25 mouse cellular contexts compared by ENCODE assay signal in the genomic region with DNA sequence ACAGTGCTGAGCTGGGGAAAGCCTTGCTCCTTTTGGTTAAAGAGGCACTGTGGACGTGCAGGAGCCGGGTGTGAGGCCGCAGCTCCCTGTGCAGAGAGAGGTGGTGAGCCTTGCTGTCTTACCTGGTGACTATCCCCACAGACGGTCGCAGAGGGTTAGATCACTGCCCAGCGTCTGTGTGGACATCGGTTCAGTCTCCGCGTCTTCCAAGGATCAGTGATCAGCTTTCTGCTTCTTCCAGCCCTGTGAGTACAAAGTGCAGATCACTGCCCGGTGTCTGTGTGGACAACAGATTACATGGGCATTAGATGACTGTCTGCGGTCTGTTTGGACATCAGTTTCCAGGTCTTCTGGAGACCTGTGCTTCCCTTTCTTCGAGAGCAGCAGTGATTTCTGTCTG. TPM values are rescaled to one million over a fixed set of nuclear protein-coding genes. Genes with fewer than 3 reads are reported as not detected.
DNase-seq lines count a peak whose midpoint lies in the region; ATAC-seq and TF ChIP-seq lines count a peak whose summit lies in the region.
"Had no signal": no experiment of that assay in that cellular context is flagged by ENCODE, and none has a peak within 500 bp of the region (broad histone marks: within the 10 kb centered on the region; RNA-seq: fewer than 3 reads in every experiment).

No protein-coding gene starts in this region.

- no peak overlapping the region for H3K9ac ChIP-seq in forebrain, embryonic 15.5 days (replicated peaks)
- no peak overlapping the region for H3K9ac ChIP-seq in forebrain, embryonic 12.5 days
- H3K9ac ChIP-seq in midbrain, embryonic 13.5 days (replicated peaks): 0 out of 2 replicates have a peak overlapping the region, but pooled peaks have one; percentile 8
- no peak overlapping the region for H3K9ac ChIP-seq in midbrain, postnatal 0 days (replicated peaks; ENCODE audit: low read length, poor library complexity, severe bottlenecking)
- no peak overlapping the region for H3K9ac ChIP-seq in hindbrain, embryonic 14.5 days
- H3K9ac ChIP-seq: embryonic facial prominence, embryonic 13.5 days; forebrain, embryonic 13.5 days; limb, embryonic 12.5 days; liver, embryonic 12.5 days; lung, embryonic 14.5 days; midbrain, embryonic 12.5 days had no signal

- H3K36me3 ChIP-seq in forebrain, embryonic 15.5 days: peaks cover 17% of the 10 kb centered on the region
- peaks cover 34% of the 10 kb centered on the region for H3K36me3 ChIP-seq in forebrain, embryonic 12.5 days (replicated peaks)
- 0 out of 2 replicates have a peak, but pooled peaks cover 1% of the 10 kb centered on the region for H3K36me3 ChIP-seq in kidney, adult 2 months (ENCODE audit: control insufficient read depth, insufficient read depth, low read length)
- peaks cover 24% of the 10 kb centered on the region for H3K36me3 ChIP-seq in midbrain, embryonic 13.5 days
- H3K36me3 ChIP-seq in midbrain, postnatal 0 days (ENCODE audit: insufficient read depth, low read length): peaks cover 14% of the 10 kb centered on the region
- H3K36me3 ChIP-seq in hindbrain, embryonic 14.5 days (replicated peaks; ENCODE audit: control insufficient read depth, insufficient read depth): peaks cover 15% of the 10 kb centered on the region

- ATAC-seq in forebrain, embryonic 15.5 days (replicated peaks): no peak
- ATAC-seq in forebrain, embryonic 12.5 days (ENCODE audit: low FRiP score): no peak
- ATAC-seq in midbrain, embryonic 13.5 days: no peak
- ATAC-seq in midbrain, postnatal 0 days (ENCODE audit: low FRiP score): no peak
- no peak for ATAC-seq in hindbrain, embryonic 14.5 days (ENCODE audit: low FRiP score)
- ATAC-seq: activated CD4-positive, CD25-positive, alpha-beta regulatory T cell, adult 4 months; forebrain, embryonic 13.5 days; hindbrain, postnatal 0 days; liver, embryonic 12.5 days had no signal

- no peaks in the 10 kb centered on the region for H3K27me3 ChIP-seq in forebrain, embryonic 15.5 days
- H3K27me3 ChIP-seq in forebrain, embryonic 12.5 days: no peaks in the 10 kb centered on the region
- no peaks in the 10 kb centered on the region for H3K27me3 ChIP-seq in kidney, adult 2 months (replicated peaks; ENCODE audit: control insufficient read depth, insufficient read depth, low read length)
- H3K27me3 ChIP-seq in midbrain, embryonic 13.5 days: no peaks in the 10 kb centered on the region
- H3K27me3 ChIP-seq in midbrain, postnatal 0 days (ENCODE audit: insufficient read depth, low read length): no peaks in the 10 kb centered on the region
- no peaks in the 10 kb centered on the region for H3K27me3 ChIP-seq in hindbrain, embryonic 14.5 days (ENCODE audit: control insufficient read depth, insufficient read depth, low read length)
- H3K27me3 ChIP-seq: CH12.LX; embryonic facial prominence, embryonic 13.5 days; forebrain, embryonic 13.5 days; limb, embryonic 12.5 days; liver, embryonic 12.5 days; midbrain, embryonic 12.5 days had no signal

- TF ChIP-seq CTCF in kidney, adult 2 months (conservative IDR thresholded peaks at IDR 0.05; ENCODE audit: insufficient read depth, insufficient read length, low read depth, low read length): no peak
- TF ChIP-seq CTCF in midbrain, postnatal 0 days (IDR thresholded peaks at IDR 0.05): no peak

- peak overlapping the region; percentile 14; the same call in 1 of the 2 replicates for H3K27ac ChIP-seq in forebrain, embryonic 15.5 days (replicated peaks)
- H3K27ac ChIP-seq in forebrain, embryonic 12.5 days: no peak overlapping the region
- peak overlapping the region; percentile 61 for H3K27ac ChIP-seq in kidney, adult 2 months (ENCODE audit: insufficient read depth, low read depth, low read length)
- H3K27ac ChIP-seq in midbrain, embryonic 13.5 days: no peak overlapping the region
- no peak overlapping the region for H3K27ac ChIP-seq in midbrain, postnatal 0 days (ENCODE audit: low read depth, low read length)
- H3K27ac ChIP-seq in hindbrain, embryonic 14.5 days: no peak overlapping the region
- H3K27ac ChIP-seq: embryonic facial prominence, embryonic 13.5 days; forebrain, embryonic 13.5 days; gastrocnemius, adult 2 months; hindbrain, embryonic 10.5 days; hindbrain, postnatal 0 days; limb, embryonic 12.5 days; liver, embryonic 12.5 days; midbrain, embryonic 12.5 days had no signal

- H3K4me3 ChIP-seq in forebrain, embryonic 15.5 days: no peak overlapping the region
- no peak overlapping the region for H3K4me3 ChIP-seq in forebrain, embryonic 12.5 days (replicated peaks)
- H3K4me3 ChIP-seq in kidney, adult 2 months (ENCODE audit: insufficient read depth, low read depth, low read length): no peak overlapping the region
- H3K4me3 ChIP-seq in midbrain, embryonic 13.5 days (replicated peaks): no peak overlapping the region
- H3K4me3 ChIP-seq in midbrain, postnatal 0 days (ENCODE audit: low read depth, low read length): no peak overlapping the region
- no peak overlapping the region for H3K4me3 ChIP-seq in hindbrain, embryonic 14.5 days (replicated peaks; ENCODE audit: low read length)
- H3K4me3 ChIP-seq: embryonic facial prominence, embryonic 13.5 days; erythroblast, embryonic 14.5 days; forebrain, embryonic 13.5 days; gastrocnemius, adult 2 months; hindbrain, embryonic 10.5 days; limb, embryonic 12.5 days; liver, embryonic 12.5 days; midbrain, embryonic 12.5 days had no signal

- peak; percentile 75 for DNase-seq in kidney, adult 2 months
- DNase-seq in kidney, postnatal 10 days: no peak
- no peak for DNase-seq in midbrain, postnatal 0 days (ENCODE audit: low spot score)
- peak; percentile 51 for DNase-seq in yolk sac, embryonic 10.5 days (ENCODE audit: low spot score)
- no peak for DNase-seq in hindbrain, embryonic 14.5 days (ENCODE audit: low spot score)
- DNase-seq: adrenal gland, postnatal 10 days; B cell, adult 2 months; embryo, embryonic 11 days; gastrocnemius, adult 2 months; lung, embryonic 14.5 days; spleen, adult 18-20 months had no signal

- no peak for TF ChIP-seq POLR2A in kidney, adult 2 months (IDR thresholded peaks at IDR 0.05; ENCODE audit: low read depth, low read length)

- WGBS in forebrain, embryonic 15.5 days: 91% methylated on average over 12 of the region's 12 CpGs
- WGBS in forebrain, embryonic 12.5 days: 93% methylated on average over 12 of the region's 12 CpGs
- 57% methylated on average over 12 of the region's 12 CpGs for WGBS in kidney, adult 2 months
- WGBS in midbrain, embryonic 13.5 days: 91% methylated on average over 12 of the region's 12 CpGs
- 92% methylated on average over 12 of the region's 12 CpGs for WGBS in midbrain, postnatal 0 days
- 93% methylated on average over 12 of the region's 12 CpGs for WGBS in hindbrain, embryonic 14.5 days

- H3K9me3 ChIP-seq in forebrain, embryonic 15.5 days: no peaks in the 10 kb centered on the region
- H3K9me3 ChIP-seq in forebrain, embryonic 12.5 days: no peaks in the 10 kb centered on the region
- no peaks in the 10 kb centered on the region for H3K9me3 ChIP-seq in midbrain, embryonic 13.5 days
- H3K9me3 ChIP-seq in midbrain, postnatal 0 days (ENCODE audit: low read length): no peaks in the 10 kb centered on the region
- no peaks in the 10 kb centered on the region for H3K9me3 ChIP-seq in hindbrain, embryonic 14.5 days (ENCODE audit: control insufficient read depth, low read length)
- H3K9me3 ChIP-seq: embryonic facial prominence, embryonic 13.5 days; forebrain, embryonic 13.5 days; G1E; hindbrain, embryonic 10.5 days; limb, embryonic 12.5 days; liver, embryonic 12.5 days; midbrain, embryonic 12.5 days had no signal

- H3K4me2 ChIP-seq in forebrain, embryonic 15.5 days (replicated peaks): no peak overlapping the region
- H3K4me2 ChIP-seq in forebrain, embryonic 12.5 days: no peak overlapping the region
- H3K4me2 ChIP-seq in midbrain, embryonic 13.5 days (replicated peaks): no peak overlapping the region
- no peak overlapping the region for H3K4me2 ChIP-seq in midbrain, postnatal 0 days (ENCODE audit: low read depth, low read length, poor library complexity, severe bottlenecking)
- no peak overlapping the region for H3K4me2 ChIP-seq in hindbrain, embryonic 14.5 days (replicated peaks)
- H3K4me2 ChIP-seq: embryonic facial prominence, embryonic 13.5 days; forebrain, embryonic 13.5 days; limb, embryonic 12.5 days; liver, embryonic 12.5 days; lung, embryonic 14.5 days; midbrain, embryonic 12.5 days had no signal

- H3K4me1 ChIP-seq in forebrain, embryonic 15.5 days: peaks cover 36% of the 10 kb centered on the region
- peaks cover 12% of the 10 kb centered on the region; the same call in 1 of the 2 replicates for H3K4me1 ChIP-seq in forebrain, embryonic 12.5 days
- peaks cover 6% of the 10 kb centered on the region; the same call in 1 of the 2 replicates for H3K4me1 ChIP-seq in kidney, adult 2 months (ENCODE audit: control insufficient read depth, insufficient read depth, low read length)
- peaks cover 13% of the 10 kb centered on the region for H3K4me1 ChIP-seq in midbrain, embryonic 13.5 days (replicated peaks)
- H3K4me1 ChIP-seq in midbrain, postnatal 0 days (ENCODE audit: insufficient read depth, low read length): no peaks in the 10 kb centered on the region
- H3K4me1 ChIP-seq in hindbrain, embryonic 14.5 days (replicated peaks; ENCODE audit: control insufficient read depth, insufficient read depth, low read length): peaks cover 5% of the 10 kb centered on the region; the same call in 1 of the 2 replicates

RNA-seq across cellular contexts. Expression of gene Ssx2ip, which starts 10.1 kb away (rescaled TPM):
- 24.0 and 25.1 TPM in 2 replicates for polyA plus RNA-seq in forebrain, embryonic 15.5 days (2015; fragmentation: Nextera tagmentation; extraction: Ambion mirVana)
- polyA plus RNA-seq in forebrain, embryonic 12.5 days (2016; fragmentation: Nextera tagmentation; extraction: Ambion mirVana): 33.7 and 34.6 TPM in 2 replicates
- 7.3 and 8.0 TPM in 2 replicates for polyA plus RNA-seq in kidney, adult 2 months (2012; rRNA removed)
- polyA plus RNA-seq in midbrain, embryonic 13.5 days (2015; fragmentation: Nextera tagmentation; extraction: Ambion mirVana): 15.5 and 16.4 TPM in 2 replicates
- 26.3 and 32.7 TPM in 2 replicates for total RNA-seq in midbrain, postnatal 0 days (2014; rRNA removed)
- polyA plus RNA-seq in midbrain, postnatal 0 days (2015; fragmentation: Nextera tagmentation; extraction: Ambion mirVana): 19.4 and 19.8 TPM in 2 replicates
- 16.8 and 20.5 TPM in 2 replicates for polyA plus RNA-seq in hindbrain, embryonic 14.5 days (2014; fragmentation: Nextera tagmentation; extraction: Ambion mirVana)

RNA-seq across cellular contexts. Expression of gene Ctbs, which starts 35.0 kb away (rescaled TPM):
- 4.0 TPM in 2 replicates for polyA plus RNA-seq in forebrain, embryonic 15.5 days (2015; fragmentation: Nextera tagmentation; extraction: Ambion mirVana)
- polyA plus RNA-seq in forebrain, embryonic 12.5 days (2016; fragmentation: Nextera tagmentation; extraction: Ambion mirVana): 4.6 and 5.5 TPM in 2 replicates
- polyA plus RNA-seq in kidney, adult 2 months (2012; rRNA removed): 10.5 and 10.7 TPM in 2 replicates
- 4.2 and 4.6 TPM in 2 replicates for polyA plus RNA-seq in midbrain, embryonic 13.5 days (2015; fragmentation: Nextera tagmentation; extraction: Ambion mirVana)
- 6.3 and 6.7 TPM in 2 replicates for total RNA-seq in midbrain, postnatal 0 days (2014; rRNA removed)
- polyA plus RNA-seq in midbrain, postnatal 0 days (2015; fragmentation: Nextera tagmentation; extraction: Ambion mirVana): 4.3 and 4.7 TPM in 2 replicates
- polyA plus RNA-seq in hindbrain, embryonic 14.5 days (2014; fragmentation: Nextera tagmentation; extraction: Ambion mirVana): 4.7 and 6.4 TPM in 2 replicates

Comparison
In these comparisons a context has a peak if more than half of its experiments do, and no peak if none do; other contexts are left out.
1. H3K27ac ChIP-seq: peak in forebrain, embryonic 15.5 days (single experiment) and kidney, adult 2 months (single experiment); none in forebrain, embryonic 12.5 days (single experiment), midbrain, embryonic 13.5 days (single experiment), midbrain, postnatal 0 days (single experiment) and hindbrain, embryonic 14.5 days (single experiment).
2. DNase-seq: peak in kidney, adult 2 months (single experiment) and yolk sac, embryonic 10.5 days (single experiment); none in kidney, postnatal 10 days (single experiment), midbrain, postnatal 0 days (single experiment) and hindbrain, embryonic 14.5 days (single experiment).